Mouse (Mus musculus): ENCODE measurements around the gene Mrps2.

DNA sequence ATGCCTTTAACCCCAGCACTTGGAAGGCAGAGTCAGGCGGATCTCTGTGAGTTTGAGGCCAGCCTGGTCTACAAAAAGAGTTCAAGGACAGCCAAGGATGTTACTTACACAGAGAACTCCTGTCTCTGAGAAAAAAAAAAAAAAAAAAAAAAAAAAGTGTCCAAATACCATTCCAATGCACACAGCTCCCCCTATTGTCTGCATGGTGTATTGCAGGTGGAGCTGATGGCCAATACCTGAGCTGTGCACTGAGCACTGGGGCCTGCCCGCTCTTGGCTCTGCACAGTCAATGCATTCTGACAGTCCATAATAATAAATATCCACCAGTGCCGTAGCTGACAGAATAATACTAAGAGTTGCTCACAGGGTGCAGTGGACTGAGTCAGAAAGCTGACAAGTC, 3.9 kb upstream of the Mrps2 start:
- TF ChIP-seq CTCF (IDR thresholded peaks at IDR 0.05; ENCODE audit: extremely low read depth, insufficient read depth, insufficient read length, insufficient replicate concordance) (peak; percentile 49; the same call in 1 of the 2 replicates), POLR2A (IDR thresholded peaks at IDR 0.05; ENCODE audit: low read depth, low read length) (no peak)
